Mouse (Mus musculus) hindbrain, embryonic 13.5 days (tissue): ENCODE data around the gene Sumo1. TPM values are rescaled to one million over a fixed set of nuclear protein-coding genes. Genes with fewer than 3 reads are reported as not detected.
"Not testable (repeated sequence)": the region's sequence is repeated elsewhere in the genome, so short reads cannot be mapped to it uniquely, and the experiment has no call there.

ENCODE experiments used
- ATAC-seq: fragments of 200-750 bp; cut with Nextera tagmentation; 2 replicates; pipeline ENCODE4 v1.8.0; 2017; ENCODE audit warnings: moderate TSS enrichment; ENCODE audit not compliant: low FRiP score
- H3K27ac ChIP-seq: fragments of 300-500 bp; sonication (generic); 2 replicates; pipeline ENCODE4 v1.5.1; 2015; ENCODE audit warnings: inconsistent platforms, mild to moderate bottlenecking, moderate library complexity
- H3K27me3 ChIP-seq: fragments of 300-500 bp; sonication (generic); 2 replicates; pipeline ENCODE4 v1.6.1; 2015; ENCODE audit warnings: mild to moderate bottlenecking, inconsistent platforms
- H3K36me3 ChIP-seq: fragments of 300-500 bp; sonication (generic); 2 replicates; pipeline ENCODE4 v1.6.1; 2015; ENCODE audit warnings: mild to moderate bottlenecking, inconsistent platforms
- H3K4me1 ChIP-seq: fragments of 300-500 bp; sonication (generic); replicated peaks from 2 replicates; pipeline ENCODE4 v1.6.1; 2015; ENCODE audit warnings: inconsistent platforms
- H3K4me2 ChIP-seq: fragments of 300-500 bp; sonication (generic); 2 replicates; pipeline ENCODE4 v1.6.1; 2015; ENCODE audit warnings: inconsistent platforms, mild to moderate bottlenecking, moderate library complexity
- H3K4me3 ChIP-seq: fragments of 300-500 bp; sonication (generic); 2 replicates; pipeline ENCODE4 v1.5.1; 2015; ENCODE audit warnings: mild to moderate bottlenecking, inconsistent platforms
- H3K9ac ChIP-seq: fragments of 300-500 bp; sonication (generic); 2 replicates; pipeline ENCODE4 v1.6.1; 2015; ENCODE audit warnings: mild to moderate bottlenecking, inconsistent platforms
- H3K9me3 ChIP-seq: fragments of 300-500 bp; sonication (generic); 2 replicates; pipeline ENCODE4 v1.6.1; 2016; ENCODE audit warnings: inconsistent platforms
- WGBS: fragments of 180-500 bp; shearing (Covaris S2); methylation state at CpG from one replicate; pipeline ENCODE4 v1.1.7; 2015; 5-methylcytosine and 5-hydroxymethylcytosine counted together
- polyA plus RNA-seq: library from polyadenylated mRNA; unstranded; fragments of >200 nt; fragmentation: Nextera tagmentation; extraction: Ambion mirVana; gene quantifications from 2 replicates; pipeline ENCODE4 v1.2.1, GENCODE M21; 2015

The Sumo1 gene
- polyA plus RNA-seq, 1 experiment from 2014 or later: 416 TPM

GRCm38 (mm10) chr1:59668871-59669270 is 1.8 kb downstream of the Sumo1 start:
- peaks cover 2% of the 10 kb centered on the region; the same call in 1 of the 2 replicates for H3K36me3 ChIP-seq
- peaks cover 29% of the 10 kb centered on the region for H3K4me1 ChIP-seq
- H3K4me3 ChIP-seq: no peak overlapping the region
- no peaks in the 10 kb centered on the region for H3K9me3 ChIP-seq
- H3K27ac ChIP-seq: no peak overlapping the region
- 83% methylated on average over 2 of the region's 2 CpGs for WGBS
- H3K4me2 ChIP-seq: peak overlapping the region; percentile 76
- no peak overlapping the region for H3K9ac ChIP-seq
- ATAC-seq: no peak
- no peaks in the 10 kb centered on the region for H3K27me3 ChIP-seq

GRCm38 (mm10) chr1:59663456-59664135 is 7.0 kb downstream of the Sumo1 start:
- no peak for ATAC-seq
- Histone ChIP-seq H3K36me3 (no peaks in the 10 kb centered on the region), H3K9ac (no peak overlapping the region), H3K27ac (no peak overlapping the region), H3K4me1 (peaks cover 9% of the 10 kb centered on the region), H3K4me2 (no peak overlapping the region), H3K4me3 (no peak overlapping the region), H3K9me3 (no peaks in the 10 kb centered on the region), H3K27me3 (no peaks in the 10 kb centered on the region)
- 87% methylated on average over 3 of the region's 3 CpGs for WGBS

GRCm38 (mm10) chr1:59656244-59657171 is 14.1 kb downstream of the Sumo1 start:
- 93% methylated on average over 7 of the region's 7 CpGs for WGBS
- ATAC-seq: no peak

GRCm38 (mm10) chr1:59653243-59653911 is 17.3 kb downstream of the Sumo1 start:
- Histone ChIP-seq H3K4me3 (no peak overlapping the region), H3K4me1 (no peaks in the 10 kb centered on the region), H3K36me3 (peaks cover 26% of the 10 kb centered on the region), H3K9me3 (no peaks in the 10 kb centered on the region), H3K27ac (no peak overlapping the region), H3K27me3 (no peaks in the 10 kb centered on the region), H3K4me2 (no peak overlapping the region), H3K9ac (no peak overlapping the region)
- no peak for ATAC-seq
- WGBS: 93% methylated on average over 3 of the region's 3 CpGs

More at GRCm38 (mm10) chr1:59656244-59657171, 14.1 kb downstream of the Sumo1 start:
- H3K4me1 ChIP-seq: no peaks in the 10 kb centered on the region
- no peak overlapping the region for H3K27ac ChIP-seq
- no peaks in the 10 kb centered on the region for H3K27me3 ChIP-seq
- H3K9me3 ChIP-seq: no peaks in the 10 kb centered on the region
- H3K9ac ChIP-seq: no peak overlapping the region
- H3K4me3 ChIP-seq: no peak overlapping the region
- H3K4me2 ChIP-seq: no peak overlapping the region
- H3K36me3 ChIP-seq: peaks cover 11% of the 10 kb centered on the region

- ATAC-seq: no peak
- no peak overlapping the region for H3K27ac ChIP-seq
- WGBS: 92% methylated on average over 3 of the region's 3 CpGs
- no peaks in the 10 kb centered on the region for H3K9me3 ChIP-seq
- H3K4me1 ChIP-seq: no peaks in the 10 kb centered on the region
- H3K4me2 ChIP-seq: no peak overlapping the region
- H3K27me3 ChIP-seq: no peaks in the 10 kb centered on the region
- no peak overlapping the region for H3K9ac ChIP-seq
- peaks cover 40% of the 10 kb centered on the region for H3K36me3 ChIP-seq
- no peak overlapping the region for H3K4me3 ChIP-seq
Observed at GRCm38 (mm10) chr1:59651201-59651819, 19.3 kb downstream of the Sumo1 start.

GRCm38 (mm10) chr1:59646502-59646901 is 24.1 kb downstream of the Sumo1 start:
- not testable (repeated sequence) for H3K4me1 ChIP-seq, ATAC-seq, H3K9me3 ChIP-seq, H3K27me3 ChIP-seq, H3K4me2 ChIP-seq, H3K9ac ChIP-seq, H3K27ac ChIP-seq, H3K4me3 ChIP-seq
- WGBS: 92% methylated on average over 2 of the region's 2 CpGs
- peaks cover 47% of the 10 kb centered on the region for H3K36me3 ChIP-seq

- H3K4me3 ChIP-seq: no peak overlapping the region
- no peaks in the 10 kb centered on the region for H3K9me3 ChIP-seq
- H3K4me1 ChIP-seq: no peaks in the 10 kb centered on the region
- H3K27me3 ChIP-seq: no peaks in the 10 kb centered on the region
- no peak overlapping the region for H3K27ac ChIP-seq
- 93% methylated on average over 1 of the region's 1 CpGs for WGBS
- peaks cover 36% of the 10 kb centered on the region for H3K36me3 ChIP-seq
- ATAC-seq: no peak
- no peak overlapping the region for H3K9ac ChIP-seq
- H3K4me2 ChIP-seq: no peak overlapping the region
Observed at GRCm38 (mm10) chr1:59642488-59642887, 28.1 kb downstream of the Sumo1 start.

GRCm38 (mm10) chr1:59638371-59638770 is 32.3 kb downstream of the Sumo1 start:
- Histone ChIP-seq H3K9ac (no peak overlapping the region), H3K4me2 (no peak overlapping the region), H3K9me3 (no peaks in the 10 kb centered on the region), H3K4me1 (no peaks in the 10 kb centered on the region), H3K36me3 (peaks cover 21% of the 10 kb centered on the region), H3K27me3 (no peaks in the 10 kb centered on the region), H3K27ac (no peak overlapping the region), H3K4me3 (no peak overlapping the region)
- no peak for ATAC-seq
- WGBS: 93% methylated on average over 3 of the region's 3 CpGs

GRCm38 (mm10) chr1:59636349-59636748 is 34.3 kb downstream of the Sumo1 start:
- H3K4me2 ChIP-seq: no peak overlapping the region
- ATAC-seq: no peak
- no peak overlapping the region for H3K9ac ChIP-seq
- H3K36me3 ChIP-seq: peaks cover 7% of the 10 kb centered on the region
- no peaks in the 10 kb centered on the region for H3K27me3 ChIP-seq
- no peaks in the 10 kb centered on the region for H3K9me3 ChIP-seq
- H3K4me3 ChIP-seq: no peak overlapping the region
- H3K4me1 ChIP-seq: no peaks in the 10 kb centered on the region
- WGBS: 87% methylated on average over 1 of the region's 1 CpGs
- no peak overlapping the region for H3K27ac ChIP-seq

GRCm38 (mm10) chr1:59633056-59633455 is 37.6 kb downstream of the Sumo1 start:
- no peak overlapping the region for H3K4me3 ChIP-seq
- ATAC-seq: no peak
- no peaks in the 10 kb centered on the region for H3K9me3 ChIP-seq
- no peak overlapping the region for H3K27ac ChIP-seq
- H3K36me3 ChIP-seq: no peaks in the 10 kb centered on the region
- no peaks in the 10 kb centered on the region for H3K4me1 ChIP-seq
- H3K9ac ChIP-seq: no peak overlapping the region
- no peak overlapping the region for H3K4me2 ChIP-seq
- WGBS: 37% methylated on average over 6 of the region's 6 CpGs
- no peaks in the 10 kb centered on the region for H3K27me3 ChIP-seq

GRCm38 (mm10) chr1:59631986-59632659 is 38.5 kb downstream of the Sumo1 start:
- H3K27ac ChIP-seq: no peak overlapping the region
- H3K36me3 ChIP-seq: no peaks in the 10 kb centered on the region
- no peak overlapping the region for H3K4me3 ChIP-seq
- WGBS: 89% methylated on average over 5 of the region's 5 CpGs
- no peak for ATAC-seq
- no peaks in the 10 kb centered on the region for H3K4me1 ChIP-seq
- H3K9ac ChIP-seq: no peak overlapping the region
- no peak overlapping the region for H3K4me2 ChIP-seq
- no peaks in the 10 kb centered on the region for H3K9me3 ChIP-seq
- H3K27me3 ChIP-seq: no peaks in the 10 kb centered on the region
